Mouse (Mus musculus) MEL (cell line): Measurements from ENCODE around the gene Bicd2. TPM values are rescaled to one million over a fixed set of nuclear protein-coding genes. Genes with fewer than 3 reads are reported as not detected.

Experiments
- DNase-seq: peaks from one replicate; pipeline ENCODE4 v3.0.0; 2011; ENCODE audit warnings: low read depth, low spot score
- H3K27ac ChIP-seq: 2 replicates; pipeline ENCODE4 v1.5.1; 2012; ENCODE audit warnings: low read depth, mild to moderate bottlenecking, control low read depth, low read length, moderate library complexity; ENCODE audit not compliant: control insufficient read depth
- H3K27me3 ChIP-seq, 2 experiments: fragments of 150-350 bp in 1 of 2; sonication (generic) in 1 of 2; 2 replicates each; pipeline ENCODE4 v1.6.1; 2012; ENCODE audit warnings: low read length in 2 of 2, mild to moderate bottlenecking in 2 of 2, improper control_type of control experiment in 1 of 2, moderate library complexity in 1 of 2; ENCODE audit not compliant: insufficient read depth in 2 of 2, control insufficient read depth in 1 of 2
- H3K36me3 ChIP-seq, 2 experiments: 2 replicates each; pipeline ENCODE4 v1.6.1; 2012 to 2014; ENCODE audit warnings: low read length in 2 of 2, improper control_type of control experiment in 1 of 2, inconsistent platforms in 1 of 2, mild to moderate bottlenecking in 1 of 2; ENCODE audit not compliant: insufficient read depth in 2 of 2, control insufficient read depth in 1 of 2
- H3K4me1 ChIP-seq, 2 experiments: fragments of 150-350 bp in 1 of 2; sonication (generic) in 1 of 2; 2 replicates each; pipeline ENCODE4 v1.6.1; 2012; ENCODE audit warnings: low read length in 2 of 2, improper control_type of control experiment in 1 of 2, mild to moderate bottlenecking in 1 of 2; ENCODE audit not compliant: insufficient read depth in 2 of 2, control insufficient read depth in 1 of 2
- H3K4me3 ChIP-seq, 2 experiments: fragments of 150-350 bp in 1 of 2; sonication (generic) in 1 of 2; 2 replicates each; pipeline ENCODE4 v1.5.1; 2012; ENCODE audit warnings: low read depth in 2 of 2, low read length in 2 of 2, mild to moderate bottlenecking in 2 of 2, moderate library complexity in 2 of 2, control low read depth in 1 of 2, improper control_type of control experiment in 1 of 2; ENCODE audit not compliant: control insufficient read depth in 1 of 2, insufficient read depth in 1 of 2
- H3K79me2 ChIP-seq: 2 replicates; pipeline ENCODE4 v1.6.1; 2012; ENCODE audit warnings: mild to moderate bottlenecking, low read length, moderate library complexity; ENCODE audit not compliant: control insufficient read depth, poor library complexity, insufficient read depth
- H3K9ac ChIP-seq: 2 replicates; pipeline ENCODE4 v1.6.1; 2012; ENCODE audit warnings: low read depth, mild to moderate bottlenecking, control low read depth, low read length, moderate library complexity; ENCODE audit not compliant: control insufficient read depth, poor library complexity, severe bottlenecking
- H3K9me3 ChIP-seq: fragments of 150-350 bp; sonication (generic); replicated peaks from 2 replicates; pipeline ENCODE4 v1.6.1; 2012; ENCODE audit warnings: mild to moderate bottlenecking, low read length, improper control_type of control experiment, moderate library complexity; ENCODE audit not compliant: insufficient read depth
- BHLHE40 ChIP-seq: IDR thresholded peaks from 2 replicates; pipeline ENCODE4 v1.6.1; 2012; ENCODE audit warnings: low read depth, mild to moderate bottlenecking, inconsistent platforms, low read length, improper control_type of control experiment, borderline replicate concordance
- CHD1 ChIP-seq: IDR thresholded peaks from 2 replicates; pipeline ENCODE4 v1.6.1; 2012; ENCODE audit warnings: low read depth, mild to moderate bottlenecking, inconsistent platforms, low read length, improper control_type of control experiment
- CHD2 ChIP-seq: IDR thresholded peaks from 2 replicates; pipeline ENCODE4 v1.6.1; 2011; ENCODE audit warnings: low read length, improper control_type of control experiment
- CTCF ChIP-seq, 3 experiments: IDR thresholded peaks in 2 of 3; conservative IDR thresholded peaks in 1 of 3; 2 replicates each; pipeline ENCODE4 v1.5.1; 2011 to 2012; ENCODE audit warnings: low read length in 3 of 3, low read depth in 2 of 3, mild to moderate bottlenecking in 2 of 3, improper control_type of control experiment in 1 of 3, inconsistent platforms in 1 of 3, mixed read lengths in 1 of 3, moderate library complexity in 1 of 3; ENCODE audit not compliant: control insufficient read depth in 1 of 3, insufficient read depth in 1 of 3, poor library complexity in 1 of 3, severe bottlenecking in 1 of 3
- EP300 ChIP-seq, 2 experiments: IDR thresholded peaks; 2 replicates each; pipeline ENCODE4 v1.6.1; 2011; ENCODE audit warnings: improper control_type of control experiment in 2 of 2, low read length in 2 of 2, low read depth in 1 of 2, mild to moderate bottlenecking in 1 of 2
- ETS1 ChIP-seq: IDR thresholded peaks from 2 replicates; pipeline ENCODE4 v1.6.1; 2012; ENCODE audit warnings: low read depth, mild to moderate bottlenecking, inconsistent platforms, low read length, improper control_type of control experiment, moderate library complexity
- GATA1 ChIP-seq: IDR thresholded peaks from 2 replicates; pipeline ENCODE4 v1.6.1; 2011; ENCODE audit warnings: low read depth, low read length, improper control_type of control experiment
- JUND ChIP-seq: IDR thresholded peaks from 2 replicates; pipeline ENCODE4 v1.6.1; 2011; ENCODE audit warnings: low read depth, mild to moderate bottlenecking, improper control_type of control experiment, low read length
- MAFK ChIP-seq: IDR thresholded peaks from 2 replicates; pipeline ENCODE4 v1.6.1; 2011; ENCODE audit warnings: low read depth, mild to moderate bottlenecking, low read length, improper control_type of control experiment, borderline replicate concordance
- MAZ ChIP-seq: IDR thresholded peaks from 2 replicates; pipeline ENCODE4 v1.6.1; 2012; ENCODE audit warnings: low read depth, mild to moderate bottlenecking, inconsistent platforms, low read length, improper control_type of control experiment
- MXI1 ChIP-seq: IDR thresholded peaks from 2 replicates; pipeline ENCODE4 v1.6.1; 2011; ENCODE audit warnings: mild to moderate bottlenecking, low read depth, low read length, improper control_type of control experiment
- MYC ChIP-seq: IDR thresholded peaks from 2 replicates; pipeline ENCODE4 v1.6.1; 2011; ENCODE audit warnings: low read depth, mild to moderate bottlenecking, low read length, improper control_type of control experiment, moderate library complexity
- NRF1 ChIP-seq: IDR thresholded peaks from 2 replicates; pipeline ENCODE4 v1.6.1; 2014; ENCODE audit warnings: low read depth, mild to moderate bottlenecking, inconsistent platforms, low read length, improper control_type of control experiment, moderate library complexity; ENCODE audit not compliant: poor library complexity, insufficient read depth, severe bottlenecking
- POLR2AphosphoS2 ChIP-seq: IDR thresholded peaks from 2 replicates; pipeline ENCODE4 v1.6.1; 2011; ENCODE audit warnings: low read length, improper control_type of control experiment
- POLR2AphosphoS5 ChIP-seq: IDR thresholded peaks from 2 replicates; pipeline ENCODE4 v1.6.1; 2012; ENCODE audit warnings: low read depth, borderline replicate concordance, mild to moderate bottlenecking, inconsistent platforms, low read length, moderate library complexity, mixed read lengths
- SMC3 ChIP-seq: IDR thresholded peaks from 2 replicates; pipeline ENCODE4 v1.6.1; 2011; ENCODE audit warnings: low read depth, low read length, improper control_type of control experiment
- TAL1 ChIP-seq: IDR thresholded peaks from 2 replicates; pipeline ENCODE4 v1.6.1; 2012; ENCODE audit warnings: mild to moderate bottlenecking, inconsistent platforms, low read length, moderate library complexity, mixed read lengths
- TBP ChIP-seq: IDR thresholded peaks from 2 replicates; pipeline ENCODE4 v1.8.0; 2011; ENCODE audit warnings: low read depth, low read length, improper control_type of control experiment
- UBTF ChIP-seq: IDR thresholded peaks from 2 replicates; pipeline ENCODE4 v1.6.1; 2012; ENCODE audit warnings: low read depth, mild to moderate bottlenecking, inconsistent platforms, low read length, improper control_type of control experiment, moderate library complexity, borderline replicate concordance; ENCODE audit not compliant: insufficient read depth
- USF2 ChIP-seq, 2 experiments: IDR thresholded peaks; 2 replicates each; pipeline ENCODE4 v1.6.1; 2011 to 2012; ENCODE audit warnings: improper control_type of control experiment in 2 of 2, low read length in 2 of 2, borderline replicate concordance in 1 of 2, inconsistent platforms in 1 of 2, low read depth in 1 of 2, mild to moderate bottlenecking in 1 of 2; ENCODE audit not compliant: insufficient read depth in 1 of 2
- ZMIZ1 ChIP-seq: IDR thresholded peaks from 2 replicates; pipeline ENCODE4 v1.6.1; 2012; ENCODE audit warnings: low read depth, mild to moderate bottlenecking, inconsistent platforms, low read length, improper control_type of control experiment, moderate library complexity
- ZNF384 ChIP-seq: IDR thresholded peaks from 2 replicates; pipeline ENCODE4 v1.6.1; 2012; ENCODE audit warnings: low read depth, mild to moderate bottlenecking, inconsistent platforms, low read length, improper control_type of control experiment
- polyA plus RNA-seq, 2 experiments: library from polyadenylated mRNA; stranded (reverse) in 1 of 2; unstranded in 1 of 2; fragments of >175 nt in 1 of 2; fragments of >200 nt in 1 of 2; gene quantifications; 2 replicates each; pipeline versions ENCODE4 v1.2.1 to v1.2.4; 2012; ENCODE audit warnings: low replicate concordance in 2 of 2, low read depth in 1 of 2; ENCODE audit not compliant: insufficient read length in 2 of 2, insufficient read depth in 1 of 2, missing spikeins in 1 of 2
- total RNA-seq: library from RNA; depleted of rRNA; stranded (reverse); fragments of 300-350 nt; gene quantifications from 2 replicates; pipeline ENCODE4 v1.2.3, GENCODE M21; 2012

The Bicd2 gene
- total and polyA plus RNA-seq, 3 experiments: 21.8 to 22.6 TPM; not detected in 1

DNA sequence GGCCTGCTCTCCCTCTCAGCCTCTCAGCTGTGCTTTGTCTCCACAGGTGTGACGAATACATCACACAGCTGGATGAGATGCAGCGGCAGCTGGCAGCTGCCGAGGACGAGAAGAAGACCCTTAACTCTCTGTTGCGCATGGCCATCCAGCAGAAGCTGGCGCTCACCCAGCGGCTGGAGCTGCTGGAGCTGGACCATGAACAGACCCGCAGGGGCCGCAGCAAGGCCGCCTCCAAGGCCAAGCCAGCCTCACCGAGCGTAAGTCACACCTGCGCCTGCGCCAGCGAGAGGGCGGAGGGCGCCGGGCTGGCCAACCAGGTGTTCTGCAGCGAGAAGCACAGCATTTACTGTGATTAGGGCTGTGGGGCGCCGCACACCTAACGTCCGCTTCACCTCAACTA, 41.6 kb downstream of the Bicd2 start:
- Histone ChIP-seq H3K4me3 (no peak overlapping the region), H3K27ac (no peak overlapping the region), H3K9me3 (no peaks in the 10 kb centered on the region), H3K27me3 (no peaks in the 10 kb centered on the region), H3K36me3 (peaks cover 0 to 3% of the 10 kb centered on the region in 2 experiments; a peak in 1 of 4 replicates), H3K79me2 (no peaks in the 10 kb centered on the region), H3K4me1 (no peaks in the 10 kb centered on the region), H3K9ac (no peak overlapping the region)
- TF ChIP-seq JUND (no peak), NRF1 (no peak), TAL1 (no peak), CTCF (IDR thresholded peaks at IDR 0.05 in 2 of 3, conservative IDR thresholded peaks at IDR 0.05 in 1 of 3; ENCODE audit: control insufficient read depth in 1 of 3, insufficient read depth in 1 of 3, low read depth in 2 of 3, low read length in 3 of 3, poor library complexity in 1 of 3, severe bottlenecking in 1 of 3) (no peak), ZNF384 (no peak), MXI1 (no peak), UBTF (no peak), SMC3 (no peak), CHD1 (no peak), ETS1 (no peak), MAFK (no peak), GATA1 (no peak), TBP (no peak), ZMIZ1 (no peak), EP300 (IDR thresholded peaks at IDR 0.05; ENCODE audit: low read depth in 1 of 2, low read length in 2 of 2) (no peak), POLR2AphosphoS2 (no peak)
- DNase-seq: no peak

DNA sequence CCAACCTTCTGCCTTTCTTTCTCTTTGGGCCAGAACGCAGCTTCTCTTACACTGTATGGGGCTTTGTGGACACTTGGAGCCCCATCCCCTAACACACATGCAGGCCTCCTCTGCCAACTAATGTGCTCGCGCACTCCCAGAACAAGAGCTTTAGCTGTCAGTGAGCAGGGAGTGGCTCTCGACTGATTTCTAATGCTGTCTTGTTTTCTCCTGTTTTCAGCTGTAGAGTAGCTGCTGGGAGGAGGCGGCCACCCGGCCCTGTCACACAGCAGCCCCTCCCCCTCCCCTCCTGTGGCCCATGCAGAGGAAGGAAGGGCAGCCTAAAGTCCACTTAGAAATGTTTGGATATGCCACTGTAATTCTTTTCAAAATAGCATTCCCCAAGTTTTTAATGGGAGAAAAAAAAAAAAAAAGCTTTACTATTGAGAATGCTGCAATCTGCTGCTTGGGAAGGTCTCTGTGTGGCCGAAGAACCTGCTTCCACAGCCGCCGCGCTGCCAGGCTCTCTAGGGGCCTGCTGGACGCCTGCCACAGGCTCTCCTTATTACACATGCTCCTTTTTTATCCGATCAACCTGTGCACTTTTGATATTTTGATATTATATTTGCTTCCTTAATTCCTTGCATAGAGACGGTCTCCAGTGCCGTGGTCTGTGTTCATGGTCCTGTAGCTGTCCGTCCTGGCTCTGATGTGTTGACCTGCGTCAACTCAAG, 43.5 kb downstream of the Bicd2 start:
- no peak for TF ChIP-seq MAZ
- TF ChIP-seq MAFK: no peak
- TF ChIP-seq USF2 (IDR thresholded peaks at IDR 0.05; ENCODE audit: borderline replicate concordance in 1 of 2, insufficient read depth in 1 of 2, low read depth in 1 of 2, low read length in 2 of 2): no peak
- TF ChIP-seq UBTF: no peak
- TF ChIP-seq POLR2AphosphoS5: no peak
- no peak for TF ChIP-seq JUND
- TF ChIP-seq NRF1: no peak
- no peak for TF ChIP-seq EP300 (IDR thresholded peaks at IDR 0.05; ENCODE audit: low read depth in 1 of 2, low read length in 2 of 2)
- no peak for TF ChIP-seq MYC
- no peak for TF ChIP-seq BHLHE40
- TF ChIP-seq CHD2: no peak
- TF ChIP-seq TBP: no peak
- no peak for TF ChIP-seq GATA1
- no peaks in the 10 kb centered on the region for H3K27me3 ChIP-seq
- H3K36me3 ChIP-seq: peaks cover 0 to 3% of the 10 kb centered on the region in 2 experiments; a peak in 1 of 4 replicates
- H3K4me1 ChIP-seq: no peaks in the 10 kb centered on the region
- no peak overlapping the region for H3K9ac ChIP-seq
- H3K79me2 ChIP-seq: no peaks in the 10 kb centered on the region
- H3K9me3 ChIP-seq: no peaks in the 10 kb centered on the region
- H3K4me3 ChIP-seq: no peak overlapping the region
- H3K27ac ChIP-seq: no peak overlapping the region
- no peak for DNase-seq
